Mouse (Mus musculus): ENCODE results near the gene Yipf1.

DNA sequence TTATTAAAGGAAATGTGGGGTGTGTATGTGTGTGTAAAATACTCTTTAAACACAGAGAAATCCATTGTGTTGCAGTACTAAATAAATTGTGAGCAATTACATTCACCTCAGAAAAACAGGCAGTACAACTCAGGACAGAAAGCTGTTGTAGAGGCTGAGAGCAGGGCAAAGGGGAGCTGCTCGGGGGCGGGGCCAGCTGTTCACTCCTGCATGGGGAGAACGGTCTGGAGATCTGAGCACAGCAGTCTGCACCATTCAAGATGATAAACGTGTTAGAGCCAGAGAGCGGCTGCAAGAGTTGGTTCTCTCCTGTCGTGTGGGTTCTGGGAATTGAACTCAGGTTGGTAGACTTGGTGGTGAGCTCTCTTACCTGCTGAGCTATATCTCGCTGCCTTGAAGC is 66.7 kb downstream of the Yipf1 start:
- no peak for TF ChIP-seq POLR2A (IDR thresholded peaks at IDR 0.05; ENCODE audit: control insufficient read depth, low read depth, low read length)
- no peak for TF ChIP-seq CTCF (IDR thresholded peaks at IDR 0.05; ENCODE audit: control insufficient read depth, insufficient read depth, insufficient replicate concordance, low read depth, low read length)

All from testis, adult 2 months (tissue).